In the genomic region with DNA sequence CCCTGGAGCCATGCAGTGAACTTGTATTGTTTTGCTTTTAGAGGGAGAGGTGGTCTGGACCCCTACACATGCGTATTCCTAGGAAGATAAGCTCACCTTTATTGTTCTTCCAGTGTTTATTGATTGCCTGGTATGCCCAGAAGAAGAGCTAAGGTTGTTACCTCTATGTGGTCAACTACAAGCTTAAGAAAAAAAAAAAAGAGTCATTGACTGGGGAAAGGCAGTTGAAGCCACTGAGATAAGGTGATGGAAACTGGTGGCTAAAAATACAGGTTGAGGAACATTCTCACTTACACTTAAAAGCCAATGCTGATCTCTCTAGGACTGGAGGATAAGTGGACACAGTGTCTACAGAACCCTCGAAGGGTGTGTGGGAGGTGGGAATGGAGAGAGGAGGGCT, we compare ENCODE assay signal across 24 mouse cellular contexts. TPM values are rescaled to one million over a fixed set of nuclear protein-coding genes. Genes with fewer than 3 reads are reported as not detected.
DNase-seq lines count a peak whose midpoint lies in the region; ATAC-seq and TF ChIP-seq lines count a peak whose summit lies in the region.
"Had no signal": no experiment of that assay in that cellular context is flagged by ENCODE, and none has a peak within 500 bp of the region (broad histone marks: within the 10 kb centered on the region; RNA-seq: fewer than 3 reads in every experiment).

No protein-coding gene starts in this region.

- 45% methylated on average over 2 of the region's 2 CpGs for WGBS in liver, embryonic 12.5 days (ENCODE audit: insufficient replicate concordance)

- H3K27me3 ChIP-seq in liver, embryonic 12.5 days (replicated peaks) = no peaks in the 10 kb centered on the region
- H3K27me3 ChIP-seq: embryonic facial prominence, embryonic 15.5 days; forebrain, embryonic 13.5 days; intestine, embryonic 15.5 days; limb, embryonic 13.5 days had no signal

- peak; percentile 74 for DNase-seq in heart, adult 11 months
- no peak for DNase-seq in heart, postnatal 4 days
- no peak for DNase-seq in liver
- DNase-seq in kidney, adult 9 months = no peak
- DNase-seq: adrenal gland, postnatal 14 days; cerebellum, adult 2 months; cerebellum, postnatal 25 days; gastrocnemius, postnatal 36 days; heart, postnatal 14 days; kidney, adult 2 months; kidney, postnatal 10 days; layer of hippocampus, adult 9-11 months; right cerebral cortex, postnatal 25 days had no signal

- no peak for ATAC-seq in liver, embryonic 12.5 days
- ATAC-seq in granulocyte monocyte progenitor cell, adult 5-6 weeks (replicated peaks; ENCODE audit: poor library complexity, severe bottlenecking) = no peak
- ATAC-seq: forebrain, embryonic 13.5 days; hindbrain, postnatal 0 days; intestine, embryonic 15.5 days; midbrain, embryonic 16.5 days had no signal

- peak overlapping the region; percentile 37; the same call in 1 of the 2 replicates for H3K4me2 ChIP-seq in liver, embryonic 12.5 days
- H3K4me2 ChIP-seq: embryonic facial prominence, embryonic 15.5 days; forebrain, embryonic 13.5 days; hindbrain, embryonic 12.5 days; intestine, embryonic 15.5 days had no signal

- H3K27ac ChIP-seq in liver, embryonic 12.5 days = no peak overlapping the region
- H3K27ac ChIP-seq in bone marrow macrophage, adult 2 months (ENCODE audit: insufficient read depth, low read depth, low read length) = peak overlapping the region; percentile 97
- H3K27ac ChIP-seq: embryonic facial prominence, embryonic 10.5 days; embryonic facial prominence, embryonic 15.5 days; forebrain, embryonic 13.5 days; hindbrain, embryonic 12.5 days; hindbrain, postnatal 0 days; limb, embryonic 13.5 days had no signal

- TF ChIP-seq POLR2A in bone marrow macrophage, adult 2 months (IDR thresholded peaks at IDR 0.05; ENCODE audit: borderline replicate concordance, low read depth, low read length) = no peak

- H3K4me3 ChIP-seq in liver, embryonic 12.5 days = no peak overlapping the region
- H3K4me3 ChIP-seq in bone marrow macrophage, adult 2 months (ENCODE audit: insufficient read depth, low read length) = peak overlapping the region; percentile 25
- H3K4me3 ChIP-seq: embryonic facial prominence, embryonic 10.5 days; embryonic facial prominence, embryonic 15.5 days; forebrain, embryonic 13.5 days; hindbrain, embryonic 12.5 days; intestine, embryonic 15.5 days; limb, embryonic 13.5 days had no signal

- no peak for TF ChIP-seq CTCF in bone marrow macrophage, adult 2 months (IDR thresholded peaks at IDR 0.05; ENCODE audit: low read depth, low read length)

- no peaks in the 10 kb centered on the region for H3K36me3 ChIP-seq in liver, embryonic 12.5 days
- H3K36me3 ChIP-seq: embryonic facial prominence, embryonic 10.5 days; embryonic facial prominence, embryonic 15.5 days; hindbrain, embryonic 12.5 days; intestine, embryonic 15.5 days; limb, embryonic 13.5 days had no signal

- H3K9me3 ChIP-seq in liver, embryonic 12.5 days (replicated peaks) = no peaks in the 10 kb centered on the region
- H3K9me3 ChIP-seq: embryonic facial prominence, embryonic 10.5 days; embryonic facial prominence, embryonic 15.5 days; forebrain, embryonic 13.5 days; hindbrain, embryonic 12.5 days; intestine, embryonic 15.5 days; limb, embryonic 13.5 days had no signal

- no peak overlapping the region for H3K9ac ChIP-seq in liver, embryonic 12.5 days
- H3K9ac ChIP-seq: embryonic facial prominence, embryonic 15.5 days; forebrain, embryonic 13.5 days; hindbrain, embryonic 12.5 days; intestine, embryonic 15.5 days; limb, embryonic 13.5 days had no signal

- peaks cover 38% of the 10 kb centered on the region for H3K4me1 ChIP-seq in liver, embryonic 12.5 days
- H3K4me1 ChIP-seq in bone marrow macrophage, adult 2 months (ENCODE audit: control insufficient read depth, insufficient read depth, low read length) = peaks cover 37% of the 10 kb centered on the region

RNA-seq across cellular contexts. Expression of a gene that starts 4.4 kb away (rescaled TPM):
- 10 to 100 TPM; 16.3 to 19.5 TPM for total RNA-seq in heart, postnatal 4 days (2021)
- 40.1 and 42.5 TPM in 2 replicates for polyA plus RNA-seq in liver, embryonic 12.5 days (2016; fragmentation: Nextera tagmentation; extraction: Ambion mirVana)
- 122 and 133 TPM in 2 replicates for polyA plus RNA-seq in bone marrow macrophage, adult 2 months (2012; ENCODE audit: insufficient read depth, insufficient read length, missing spikeins)
- total RNA-seq in granulocyte monocyte progenitor cell, adult 5-6 weeks (2014; fragmentation: Nextera tagmentation) = 27.0 and 27.9 TPM in 2 replicates
- 24.9 and 42.3 TPM in 2 replicates for total RNA-seq in granulocyte monocyte progenitor cell, adult 5-6 weeks (2017)
